Mouse (Mus musculus): ENCODE measurements around the gene Atp5j2. TPM values are rescaled to one million over a fixed set of nuclear protein-coding genes. Genes with fewer than 3 reads are reported as not detected.

The Atp5j2 gene
- total RNA-seq, 2 experiments from 2014 or later, result 688 to 719 TPM

Other genes starting within 250 kb of the Atp5j2 start
- gene Smurf1, start 226.2 kb downstream of the Atp5j2 start, total RNA-seq (2021), result 10 to 100 TPM in 1 of 2 experiments, 1 to 10 TPM in 1; 9.7 to 13.3 TPM
- not detected for gene Gm4871, start 159.3 kb downstream of the Atp5j2 start, total RNA-seq (2021)
- gene 1700018F24Rik, start 149.1 kb downstream of the Atp5j2 start, total RNA-seq (2021), result not detected
- 10 to 100 TPM; 23.6 to 30.9 TPM for gene Arpc1a, start 108.2 kb downstream of the Atp5j2 start, total RNA-seq (2021)
- gene Kpna7, start 108.0 kb downstream of the Atp5j2 start, total RNA-seq (2021), result not detected
- gene Arpc1b, start 77.8 kb downstream of the Atp5j2 start, total RNA-seq (2021), result 10 to 100 TPM; 17.2 to 25.7 TPM
- gene Pdap1, start 51.8 kb downstream of the Atp5j2 start, total RNA-seq (2021), result 10 to 100 TPM; 56.0 to 56.6 TPM
- 10 to 100 TPM; 48.5 to 54.9 TPM for gene Bud31, start 51.7 kb downstream of the Atp5j2 start, total RNA-seq (2021)
- 10 to 100 TPM; 10.6 to 10.8 TPM for gene Ptcd1, start 25.0 kb downstream of the Atp5j2 start, total RNA-seq (2021)
- gene Cpsf4, start 24.8 kb downstream of the Atp5j2 start, total RNA-seq (2021), result 1 to 10 TPM; 9.2 to 9.5 TPM
- gene Zkscan14, start 9.8 kb upstream of the Atp5j2 start, total RNA-seq (2021), result 10 to 100 TPM in 1 of 2 experiments, 1 to 10 TPM in 1; 8.7 to 11.8 TPM
- gene Zkscan5, start 12.5 kb upstream of the Atp5j2 start, total RNA-seq (2021), result 1 to 10 TPM; 8.5 to 9.6 TPM
- 10 to 100 TPM; 12.4 to 14.9 TPM for gene Zfp655, start 39.7 kb upstream of the Atp5j2 start, total RNA-seq (2021)
- 1 to 10 TPM; 7.9 to 8.0 TPM for gene Zscan25, start 88.4 kb upstream of the Atp5j2 start, total RNA-seq (2021)
- not detected for gene Cyp3a57, start 153.2 kb upstream of the Atp5j2 start, total RNA-seq (2021)

Data from gastrocnemius, adult 18-20 months (tissue).